Mouse (Mus musculus): ENCODE measurements at regions not wholly inside any gene's neighbourhood (a gene's known extent, or its start where the extent isn't known, plus 50 kb on each side); places are given as distances from the start of the nearest gene placed in this dataset.

- Histone ChIP-seq H3K4me1 (replicated peaks; ENCODE audit: control insufficient read depth, insufficient read depth, low read length) (no peaks in the 10 kb centered on the region), H3K27ac (no peak overlapping the region), H3K9ac (no peak overlapping the region), H3K4me2 (replicated peaks) (no peak overlapping the region), H3K27me3 (ENCODE audit: control insufficient read depth, insufficient read depth, low read length) (no peaks in the 10 kb centered on the region), H3K9me3 (ENCODE audit: control insufficient read depth, low read length) (no peaks in the 10 kb centered on the region), H3K36me3 (replicated peaks; ENCODE audit: control insufficient read depth, insufficient read depth) (no peaks in the 10 kb centered on the region), H3K4me3 (replicated peaks; ENCODE audit: low read length) (no peak overlapping the region)
- DNase-seq (ENCODE audit: low spot score) (no peak), ATAC-seq (ENCODE audit: low FRiP score) (no peak)
- WGBS: 91% methylated on average over 2 of the region's 2 CpGs
Observed at GRCm38 (mm10) chr8:11080813-11081212, 72.6 kb upstream of the Irs2 start.

GRCm38 (mm10) chr8:11079805-11080204 is 71.5 kb upstream of the Irs2 start:
- 88% methylated on average over 11 of the region's 11 CpGs for WGBS
- Histone ChIP-seq H3K9ac (no peak overlapping the region), H3K4me2 (replicated peaks) (no peak overlapping the region), H3K4me1 (replicated peaks; ENCODE audit: control insufficient read depth, insufficient read depth, low read length) (no peaks in the 10 kb centered on the region), H3K9me3 (ENCODE audit: control insufficient read depth, low read length) (no peaks in the 10 kb centered on the region), H3K27ac (no peak overlapping the region), H3K36me3 (replicated peaks; ENCODE audit: control insufficient read depth, insufficient read depth) (no peaks in the 10 kb centered on the region), H3K4me3 (replicated peaks; ENCODE audit: low read length) (no peak overlapping the region), H3K27me3 (ENCODE audit: control insufficient read depth, insufficient read depth, low read length) (no peaks in the 10 kb centered on the region)
- ATAC-seq (ENCODE audit: low FRiP score): no peak
- no peak for DNase-seq (ENCODE audit: low spot score)

GRCm38 (mm10) chr8:11077138-11077537 is 68.9 kb upstream of the Irs2 start:
- Histone ChIP-seq H3K4me3 (replicated peaks; ENCODE audit: low read length) (no peak overlapping the region), H3K36me3 (replicated peaks; ENCODE audit: control insufficient read depth, insufficient read depth) (no peaks in the 10 kb centered on the region), H3K27me3 (ENCODE audit: control insufficient read depth, insufficient read depth, low read length) (no peaks in the 10 kb centered on the region), H3K27ac (no peak overlapping the region), H3K4me1 (replicated peaks; ENCODE audit: control insufficient read depth, insufficient read depth, low read length) (no peaks in the 10 kb centered on the region), H3K4me2 (replicated peaks) (no peak overlapping the region), H3K9ac (no peak overlapping the region), H3K9me3 (ENCODE audit: control insufficient read depth, low read length) (no peaks in the 10 kb centered on the region)
- DNase-seq (ENCODE audit: low spot score) (no peak), ATAC-seq (ENCODE audit: low FRiP score) (no peak)
- 76% methylated on average over 9 of the region's 9 CpGs for WGBS

- ATAC-seq (ENCODE audit: low FRiP score): no peak
- no peak overlapping the region for H3K9ac ChIP-seq
- no peaks in the 10 kb centered on the region for H3K9me3 ChIP-seq (ENCODE audit: control insufficient read depth, low read length)
- H3K36me3 ChIP-seq (replicated peaks; ENCODE audit: control insufficient read depth, insufficient read depth): no peaks in the 10 kb centered on the region
- no peaks in the 10 kb centered on the region for H3K4me1 ChIP-seq (replicated peaks; ENCODE audit: control insufficient read depth, insufficient read depth, low read length)
- H3K4me3 ChIP-seq (replicated peaks; ENCODE audit: low read length): no peak overlapping the region
- H3K4me2 ChIP-seq (replicated peaks): no peak overlapping the region
- 62% methylated on average over 2 of the region's 2 CpGs for WGBS
- no peak overlapping the region for H3K27ac ChIP-seq
- no peaks in the 10 kb centered on the region for H3K27me3 ChIP-seq (ENCODE audit: control insufficient read depth, insufficient read depth, low read length)
- DNase-seq (ENCODE audit: low spot score): no peak
Observed at GRCm38 (mm10) chr8:11071162-11071561, 62.9 kb upstream of the Irs2 start.

- Histone ChIP-seq H3K4me1 (replicated peaks; ENCODE audit: control insufficient read depth, insufficient read depth, low read length) (no peaks in the 10 kb centered on the region), H3K4me2 (replicated peaks) (no peak overlapping the region), H3K9me3 (ENCODE audit: control insufficient read depth, low read length) (no peaks in the 10 kb centered on the region), H3K27ac (no peak overlapping the region), H3K9ac (no peak overlapping the region), H3K27me3 (ENCODE audit: control insufficient read depth, insufficient read depth, low read length) (no peaks in the 10 kb centered on the region), H3K36me3 (replicated peaks; ENCODE audit: control insufficient read depth, insufficient read depth) (no peaks in the 10 kb centered on the region), H3K4me3 (replicated peaks; ENCODE audit: low read length) (no peak overlapping the region)
- ATAC-seq (ENCODE audit: low FRiP score) (no peak), DNase-seq (ENCODE audit: low spot score) (no peak)
- 86% methylated on average over 7 of the region's 7 CpGs for WGBS
Observed at GRCm38 (mm10) chr8:11067450-11067849, 59.2 kb upstream of the Irs2 start.

- no peaks in the 10 kb centered on the region for H3K27me3 ChIP-seq (ENCODE audit: control insufficient read depth, insufficient read depth, low read length)
- no peaks in the 10 kb centered on the region for H3K4me1 ChIP-seq (replicated peaks; ENCODE audit: control insufficient read depth, insufficient read depth, low read length)
- WGBS: 92% methylated on average over 9 of the region's 9 CpGs
- no peaks in the 10 kb centered on the region for H3K9me3 ChIP-seq (ENCODE audit: control insufficient read depth, low read length)
- DNase-seq (ENCODE audit: low spot score) (no peak), ATAC-seq (ENCODE audit: low FRiP score) (no peak)
- H3K4me2 ChIP-seq (replicated peaks): no peak overlapping the region
- H3K9ac ChIP-seq: no peak overlapping the region
- H3K4me3 ChIP-seq (replicated peaks; ENCODE audit: low read length): no peak overlapping the region
- no peak overlapping the region for H3K27ac ChIP-seq
- H3K36me3 ChIP-seq (replicated peaks; ENCODE audit: control insufficient read depth, insufficient read depth): no peaks in the 10 kb centered on the region
Observed at GRCm38 (mm10) chr8:11065990-11066389, 57.7 kb upstream of the Irs2 start.

- WGBS: 76% methylated on average over 4 of the region's 4 CpGs
- no peak overlapping the region for H3K27ac ChIP-seq
- no peaks in the 10 kb centered on the region for H3K27me3 ChIP-seq (ENCODE audit: control insufficient read depth, insufficient read depth, low read length)
- H3K4me2 ChIP-seq (replicated peaks): no peak overlapping the region
- DNase-seq (ENCODE audit: low spot score): no peak
- no peak overlapping the region for H3K4me3 ChIP-seq (replicated peaks; ENCODE audit: low read length)
- H3K4me1 ChIP-seq (replicated peaks; ENCODE audit: control insufficient read depth, insufficient read depth, low read length): no peaks in the 10 kb centered on the region
- ATAC-seq (ENCODE audit: low FRiP score): no peak
- no peaks in the 10 kb centered on the region for H3K9me3 ChIP-seq (ENCODE audit: control insufficient read depth, low read length)
- no peaks in the 10 kb centered on the region for H3K36me3 ChIP-seq (replicated peaks; ENCODE audit: control insufficient read depth, insufficient read depth)
- H3K9ac ChIP-seq: no peak overlapping the region
Observed at GRCm38 (mm10) chr8:11065303-11065702, 57.0 kb upstream of the Irs2 start.

- no peak for ATAC-seq (ENCODE audit: low FRiP score)
- 87% methylated on average over 8 of the region's 8 CpGs for WGBS
- Histone ChIP-seq H3K36me3 (replicated peaks; ENCODE audit: control insufficient read depth, insufficient read depth) (no peaks in the 10 kb centered on the region), H3K27me3 (ENCODE audit: control insufficient read depth, insufficient read depth, low read length) (no peaks in the 10 kb centered on the region), H3K4me2 (replicated peaks) (no peak overlapping the region), H3K9ac (no peak overlapping the region), H3K4me3 (replicated peaks; ENCODE audit: low read length) (no peak overlapping the region), H3K9me3 (ENCODE audit: control insufficient read depth, low read length) (no peaks in the 10 kb centered on the region), H3K4me1 (replicated peaks; ENCODE audit: control insufficient read depth, insufficient read depth, low read length) (0 out of 2 replicates have a peak, but pooled peaks cover 3% of the 10 kb centered on the region), H3K27ac (no peak overlapping the region)
- DNase-seq (ENCODE audit: low spot score): no peak
Observed at GRCm38 (mm10) chr8:11063058-11063457, 54.8 kb upstream of the Irs2 start.

GRCm38 (mm10) chr8:11062348-11062946 is 54.2 kb upstream of the Irs2 start:
- no peak overlapping the region for H3K4me3 ChIP-seq (replicated peaks; ENCODE audit: low read length)
- 0 out of 2 replicates have a peak, but pooled peaks cover 3% of the 10 kb centered on the region for H3K4me1 ChIP-seq (replicated peaks; ENCODE audit: control insufficient read depth, insufficient read depth, low read length)
- no peaks in the 10 kb centered on the region for H3K36me3 ChIP-seq (replicated peaks; ENCODE audit: control insufficient read depth, insufficient read depth)
- WGBS: 66% methylated on average over 3 of the region's 3 CpGs
- H3K27ac ChIP-seq: no peak overlapping the region
- no peak for ATAC-seq (ENCODE audit: low FRiP score)
- no peak overlapping the region for H3K9ac ChIP-seq
- H3K27me3 ChIP-seq (ENCODE audit: control insufficient read depth, insufficient read depth, low read length): no peaks in the 10 kb centered on the region
- no peak for DNase-seq (ENCODE audit: low spot score)
- no peaks in the 10 kb centered on the region for H3K9me3 ChIP-seq (ENCODE audit: control insufficient read depth, low read length)
- H3K4me2 ChIP-seq (replicated peaks): no peak overlapping the region

GRCm38 (mm10) chr8:11061711-11062110 is 53.5 kb upstream of the Irs2 start:
- H3K4me2 ChIP-seq (replicated peaks): no peak overlapping the region
- H3K27me3 ChIP-seq (ENCODE audit: control insufficient read depth, insufficient read depth, low read length): no peaks in the 10 kb centered on the region
- H3K9ac ChIP-seq: no peak overlapping the region
- H3K27ac ChIP-seq: no peak overlapping the region
- H3K9me3 ChIP-seq (ENCODE audit: control insufficient read depth, low read length): no peaks in the 10 kb centered on the region
- no peak overlapping the region for H3K4me3 ChIP-seq (replicated peaks; ENCODE audit: low read length)
- 93% methylated on average over 1 of the region's 1 CpGs for WGBS
- ATAC-seq (ENCODE audit: low FRiP score) (no peak), DNase-seq (ENCODE audit: low spot score) (no peak)
- H3K4me1 ChIP-seq (replicated peaks; ENCODE audit: control insufficient read depth, insufficient read depth, low read length): 0 out of 2 replicates have a peak, but pooled peaks cover 3% of the 10 kb centered on the region
- no peaks in the 10 kb centered on the region for H3K36me3 ChIP-seq (replicated peaks; ENCODE audit: control insufficient read depth, insufficient read depth)
